Mouse (Mus musculus) cerebellum, adult (tissue): ENCODE results near the gene Ptbp3.
"Not testable (repeated sequence)": the region's sequence is repeated elsewhere in the genome, so short reads cannot be mapped to it uniquely, and the experiment has no call there.

Experiments used
- ATAC-seq: cut with Nextera tagmentation; 2 replicates; pipeline ENCODE4 v1.9.2; 2017; ENCODE audit warnings: mild to moderate bottlenecking, moderate library complexity, mixed read lengths; ENCODE audit not compliant: insufficient number of reproducible peaks, low FRiP score, low TSS enrichment

Gene Ptbp3

GRCm38 (mm10) chr4:59549175-59549976 lies at the start of gene Ptbp3:
Ptbp3 (minus strand) TSS chr4:59549364.
- ATAC-seq = peak; percentile 81

- no peak for ATAC-seq
Observed at GRCm38 (mm10) chr4:59596556-59596955, 47.4 kb upstream of the Ptbp3 start.

GRCm38 (mm10) chr4:59594614-59595013 lies 45.5 kb upstream of the Ptbp3 start:
- ATAC-seq = no peak

- no peak for ATAC-seq
Observed at GRCm38 (mm10) chr4:59587872-59588226, 38.7 kb upstream of the Ptbp3 start.

GRCm38 (mm10) chr4:59587215-59587871 lies 38.2 kb upstream of the Ptbp3 start:
- ATAC-seq = no peak

GRCm38 (mm10) chr4:59585097-59585496 lies 35.9 kb upstream of the Ptbp3 start:
- no peak for ATAC-seq

GRCm38 (mm10) chr4:59582186-59582585 lies 33.0 kb upstream of the Ptbp3 start:
- ATAC-seq = no peak

GRCm38 (mm10) chr4:59581314-59582185 lies 32.4 kb upstream of the Ptbp3 start, which contains the start of gene Hsdl2:
Hsdl2 (plus strand) TSS chr4:59581563.
- peak; percentile 96 for ATAC-seq

- peak; percentile 29; the same call in 1 of the 2 replicates for ATAC-seq
Observed at GRCm38 (mm10) chr4:59580495-59581281, 31.5 kb upstream of the Ptbp3 start.

- no peak for ATAC-seq
Observed at GRCm38 (mm10) chr4:59575184-59575958, 26.2 kb upstream of the Ptbp3 start.

- ATAC-seq = no peak
Observed at GRCm38 (mm10) chr4:59572521-59573118, 23.5 kb upstream of the Ptbp3 start.

GRCm38 (mm10) chr4:59570519-59570918 lies 21.4 kb upstream of the Ptbp3 start:
- ATAC-seq = not testable (repeated sequence)

- ATAC-seq = peak; percentile 45; the same call in 1 of the 2 replicates
Observed at GRCm38 (mm10) chr4:59569538-59569937, 20.4 kb upstream of the Ptbp3 start.

- ATAC-seq = no peak
Observed at GRCm38 (mm10) chr4:59567576-59568260, 18.6 kb upstream of the Ptbp3 start.

GRCm38 (mm10) chr4:59565571-59566188 lies 16.5 kb upstream of the Ptbp3 start:
- ATAC-seq = no peak

- ATAC-seq = no peak
Observed at GRCm38 (mm10) chr4:59564128-59564527, 15.0 kb upstream of the Ptbp3 start.

- no peak for ATAC-seq
Observed at GRCm38 (mm10) chr4:59560141-59560540, 11.0 kb upstream of the Ptbp3 start.
